Mouse (Mus musculus): Measurements from ENCODE around the gene Lep.

DNA sequence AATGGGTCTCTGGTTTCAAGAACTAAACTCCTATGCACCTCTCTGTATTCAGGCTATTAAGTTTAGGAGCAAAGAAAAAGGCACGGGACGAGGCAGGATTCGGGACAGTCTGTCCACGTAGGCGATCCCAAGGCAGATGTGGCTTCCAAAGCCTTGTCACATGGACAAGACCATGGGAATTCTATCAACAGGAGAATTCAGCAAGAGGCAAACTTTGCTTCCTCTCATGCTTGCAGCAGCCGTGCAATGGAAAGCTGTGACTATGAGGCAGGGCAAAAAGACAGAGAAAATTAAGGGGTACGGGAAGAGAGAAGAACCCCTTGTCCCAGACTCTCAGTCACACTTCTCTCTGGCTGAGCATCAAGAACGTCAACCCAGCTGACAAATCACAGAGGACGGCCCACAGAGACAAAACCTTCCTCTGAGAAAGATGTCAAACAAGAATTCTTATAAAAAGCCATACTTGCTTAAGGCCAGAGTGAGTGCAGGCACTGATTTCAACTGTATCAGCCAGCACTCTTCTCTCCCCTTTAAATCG, 21.9 kb downstream of the Lep start:
- TF ChIP-seq ZC3H11A (IDR thresholded peaks at IDR 0.05; ENCODE audit: borderline replicate concordance, low read depth, low read length) (no peak), ZNF384 (IDR thresholded peaks at IDR 0.05; ENCODE audit: low read depth, low read length) (no peak), CHD2 (IDR thresholded peaks at IDR 0.05; ENCODE audit: low read depth, low read length) (no peak)

All from ES-E14 (cell line).